Mouse (Mus musculus) bone marrow, adult 2 months (tissue): ENCODE measurements at regions not wholly inside any gene's neighbourhood (a gene's known extent, or its start where the extent isn't known, plus 50 kb on each side); places are given as distances from the start of the nearest gene placed in this dataset.

ENCODE experiments used
- CTCF ChIP-seq: fragments of 200-500 bp; IDR thresholded peaks from 2 replicates; pipeline ENCODE4 v1.5.1; 2011; ENCODE audit warnings: low read length, control low read depth; ENCODE audit not compliant: control insufficient read depth, insufficient read depth
- POLR2A ChIP-seq: fragments of 200-500 bp; IDR thresholded peaks from 2 replicates; pipeline ENCODE4 v1.6.1; 2011; ENCODE audit warnings: low read depth, mild to moderate bottlenecking, control low read depth, low read length, borderline replicate concordance; ENCODE audit not compliant: control insufficient read depth

GRCm38 (mm10) chr2:131423616-131424320 is 67.5 kb upstream of the Smox start:
- TF ChIP-seq POLR2A (no peak), CTCF (no peak)
